Mouse (Mus musculus) stomach, postnatal 0 days (tissue): ENCODE measurements at regions not wholly inside any gene's neighbourhood (a gene's known extent, or its start where the extent isn't known, plus 50 kb on each side); places are given as distances from the start of the nearest gene placed in this dataset.

ENCODE experiments used
- CTCF ChIP-seq: IDR thresholded peaks from 2 replicates; pipeline ENCODE4 v1.5.1; 2016; ENCODE audit warnings: antibody characterized with exemption, low read depth, mild to moderate bottlenecking, moderate library complexity
- EP300 ChIP-seq: optimal IDR thresholded peaks from 2 replicates; pipeline ENCODE3; 2016; ENCODE audit warnings: antibody characterized with exemption

DNA sequence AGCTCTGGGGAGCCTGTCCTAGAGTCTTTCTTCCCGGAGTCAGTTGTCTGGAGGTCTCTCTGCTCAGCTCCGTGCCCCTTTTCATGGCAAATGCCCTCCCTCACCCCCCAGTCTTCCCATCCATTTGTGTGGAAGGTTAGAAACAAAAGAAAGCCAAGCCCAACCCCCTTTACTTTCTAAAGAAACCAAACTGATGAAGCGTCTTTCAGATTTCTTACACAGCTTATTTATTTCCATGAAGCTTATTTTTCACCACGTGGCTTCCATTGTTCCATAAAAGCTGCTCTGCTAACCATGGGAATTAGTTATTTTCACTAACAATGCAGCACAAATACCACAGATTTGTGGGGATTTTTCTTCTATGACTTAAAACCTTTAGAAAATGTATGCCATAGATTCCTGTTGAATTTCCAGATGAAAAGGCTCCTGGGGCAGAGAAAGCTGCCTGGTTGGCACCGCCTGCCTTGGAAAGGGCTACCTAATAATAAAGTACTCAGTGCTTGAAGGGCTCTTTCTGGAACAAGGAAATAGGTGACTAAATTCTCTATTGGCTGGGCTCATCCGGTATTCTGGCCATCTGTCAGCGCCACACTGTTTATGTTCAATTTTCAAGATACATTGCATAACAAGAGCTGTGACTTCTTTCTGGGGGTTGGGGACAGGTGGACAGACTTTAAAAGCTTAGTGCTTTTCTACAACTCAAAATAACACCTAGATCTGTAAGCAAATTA is 107.4 kb upstream of the Fbxl17 start:
- TF ChIP-seq CTCF (no peak), EP300 (no peak)
